Mouse (Mus musculus): ENCODE results near the gene Mrpl48. TPM values are rescaled to one million over a fixed set of nuclear protein-coding genes. Genes with fewer than 3 reads are reported as not detected.
A peak's percentile ranks its signal among the peaks of the same experiment; 100 is the strongest.

Mrpl48 gene
- polyA plus RNA-seq, 2 experiments: 42.0 to 79.6 TPM

GRCm38 (mm10) chr7:100624538-100624937 is 16.4 kb upstream of the Mrpl48 start:
- Histone ChIP-seq H3K36me3 (ENCODE audit: control insufficient read depth, insufficient read depth, low read length) (peaks cover 4% of the 10 kb centered on the region; the same call in 1 of the 2 replicates), H3K4me2 (replicated peaks; ENCODE audit: low read depth, low read length, severe bottlenecking) (no peak overlapping the region), H3K9me3 (ENCODE audit: control insufficient read depth, low read length) (no peaks in the 10 kb centered on the region), H3K27me3 (ENCODE audit: control insufficient read depth, insufficient read depth, low read length) (no peaks in the 10 kb centered on the region), H3K4me1 (ENCODE audit: control insufficient read depth, insufficient read depth, low read length) (no peaks in the 10 kb centered on the region), H3K9ac (ENCODE audit: low read depth, low read length, severe bottlenecking) (no peak overlapping the region), H3K27ac (replicated peaks; ENCODE audit: low read depth, low read length) (no peak overlapping the region), H3K4me3 (replicated peaks; ENCODE audit: low read length) (no peak overlapping the region)
- ATAC-seq (ENCODE audit: low FRiP score, low read depth) (no peak), DNase-seq (ENCODE audit: low spot score) (no peak)
- no peak for TF ChIP-seq POLR2A (IDR thresholded peaks at IDR 0.05; ENCODE audit: borderline replicate concordance, extremely low read depth, insufficient read depth, insufficient read length)
- WGBS: 75% methylated on average over 3 of the region's 3 CpGs

- no peak for ATAC-seq (ENCODE audit: low FRiP score, low read depth)
- Histone ChIP-seq H3K9me3 (ENCODE audit: control insufficient read depth, low read length) (no peaks in the 10 kb centered on the region), H3K9ac (ENCODE audit: low read depth, low read length, severe bottlenecking) (no peak overlapping the region), H3K4me3 (replicated peaks; ENCODE audit: low read length) (no peak overlapping the region), H3K36me3 (ENCODE audit: control insufficient read depth, insufficient read depth, low read length) (no peaks in the 10 kb centered on the region; the same call in 1 of the 2 replicates), H3K27ac (replicated peaks; ENCODE audit: low read depth, low read length) (no peak overlapping the region), H3K4me2 (replicated peaks; ENCODE audit: low read depth, low read length, severe bottlenecking) (no peak overlapping the region), H3K4me1 (ENCODE audit: control insufficient read depth, insufficient read depth, low read length) (no peaks in the 10 kb centered on the region), H3K27me3 (ENCODE audit: control insufficient read depth, insufficient read depth, low read length) (no peaks in the 10 kb centered on the region)
- DNase-seq (ENCODE audit: low spot score): no peak
- WGBS: 79% methylated on average over 2 of the region's 2 CpGs
- no peak for TF ChIP-seq POLR2A (IDR thresholded peaks at IDR 0.05; ENCODE audit: borderline replicate concordance, extremely low read depth, insufficient read depth, insufficient read length)
These were observed 14.2 kb upstream of the Mrpl48 start for GRCm38 (mm10) chr7:100622277-100622676.

DNA sequence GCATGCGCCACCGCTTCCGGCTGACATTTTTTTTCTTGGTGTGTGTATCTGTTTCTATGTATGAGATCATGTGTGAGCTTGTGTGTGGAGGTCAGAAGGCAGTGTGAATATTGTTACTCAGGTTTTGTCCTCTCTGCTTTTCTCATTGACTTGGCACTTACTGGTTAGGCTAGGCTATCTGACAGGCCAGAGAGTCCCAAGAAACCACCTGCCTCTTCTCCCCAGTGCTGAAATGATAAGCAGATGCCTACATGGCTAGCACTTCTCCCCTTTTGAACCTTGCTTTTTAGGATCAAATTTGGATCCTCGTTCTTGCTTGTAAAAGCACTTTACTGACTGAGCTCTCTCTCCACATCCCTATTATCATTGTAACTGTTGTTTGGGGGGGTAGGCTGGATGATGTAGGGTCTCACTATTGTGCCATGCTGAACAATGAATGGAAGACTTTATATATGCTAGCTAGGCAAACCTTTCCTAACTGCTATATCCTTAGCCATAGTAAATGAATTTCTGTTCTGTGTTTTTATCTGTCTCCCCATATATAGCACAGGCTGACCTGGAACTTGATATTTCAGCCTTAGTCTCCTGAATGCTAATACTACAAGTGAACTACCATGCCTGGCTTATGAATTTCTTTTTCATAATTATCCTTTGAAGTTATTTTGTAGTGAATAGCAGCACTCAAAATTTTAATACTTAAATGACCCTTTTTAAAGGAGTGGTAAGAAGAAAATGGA is 8.2 kb upstream of the Mrpl48 start:
- DNase-seq (ENCODE audit: low spot score) (no peak), ATAC-seq (ENCODE audit: low FRiP score, low read depth) (no peak)
- WGBS: 89% methylated on average over 4 of the region's 4 CpGs
- no peak overlapping the region for H3K4me3 ChIP-seq (replicated peaks; ENCODE audit: low read length)
- no peaks in the 10 kb centered on the region; the same call in 1 of the 2 replicates for H3K36me3 ChIP-seq (ENCODE audit: control insufficient read depth, insufficient read depth, low read length)
- H3K4me2 ChIP-seq (replicated peaks; ENCODE audit: low read depth, low read length, severe bottlenecking): no peak overlapping the region
- no peaks in the 10 kb centered on the region for H3K27me3 ChIP-seq (ENCODE audit: control insufficient read depth, insufficient read depth, low read length)
- H3K27ac ChIP-seq (replicated peaks; ENCODE audit: low read depth, low read length): no peak overlapping the region
- no peak for TF ChIP-seq POLR2A (IDR thresholded peaks at IDR 0.05; ENCODE audit: borderline replicate concordance, extremely low read depth, insufficient read depth, insufficient read length)
- H3K9me3 ChIP-seq (ENCODE audit: control insufficient read depth, low read length): no peaks in the 10 kb centered on the region
- H3K4me1 ChIP-seq (ENCODE audit: control insufficient read depth, insufficient read depth, low read length): no peaks in the 10 kb centered on the region
- H3K9ac ChIP-seq (ENCODE audit: low read depth, low read length, severe bottlenecking): no peak overlapping the region

DNA sequence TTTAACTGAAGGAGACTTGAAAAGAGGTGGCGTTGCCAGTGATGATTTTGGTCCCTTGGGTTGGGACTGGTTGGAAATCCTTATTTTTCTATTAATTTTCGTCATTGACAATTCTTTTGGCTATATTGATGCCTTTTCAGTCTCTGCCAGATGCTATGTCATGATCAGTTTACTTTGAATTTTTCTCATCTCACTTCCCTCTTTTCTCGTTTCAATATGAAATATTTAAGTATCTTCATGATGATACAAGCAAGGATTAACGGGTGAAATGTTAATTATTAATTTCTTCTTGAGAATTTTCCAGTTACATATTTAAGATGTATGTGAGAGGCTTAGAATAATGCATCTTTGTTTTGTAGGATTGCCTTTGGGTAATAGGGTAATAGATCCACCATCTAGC is 809 bp upstream of the Mrpl48 start:
- TF ChIP-seq POLR2A (IDR thresholded peaks at IDR 0.05; ENCODE audit: borderline replicate concordance, extremely low read depth, insufficient read depth, insufficient read length): no peak
- peaks cover 9% of the 10 kb centered on the region; the same call in 1 of the 2 replicates for H3K4me1 ChIP-seq (ENCODE audit: control insufficient read depth, insufficient read depth, low read length)
- H3K9me3 ChIP-seq (ENCODE audit: control insufficient read depth, low read length): no peaks in the 10 kb centered on the region
- H3K27me3 ChIP-seq (ENCODE audit: control insufficient read depth, insufficient read depth, low read length): no peaks in the 10 kb centered on the region
- ATAC-seq (ENCODE audit: low FRiP score, low read depth) (no peak), DNase-seq (ENCODE audit: low spot score) (no peak)
- peak overlapping the region; percentile 96 for H3K4me3 ChIP-seq (replicated peaks; ENCODE audit: low read length)
- no peak overlapping the region for H3K27ac ChIP-seq (replicated peaks; ENCODE audit: low read depth, low read length)
- peak overlapping the region; percentile 96 for H3K9ac ChIP-seq (ENCODE audit: low read depth, low read length, severe bottlenecking)
- 20% methylated on average over 4 of the region's 4 CpGs for WGBS
- peak overlapping the region; percentile 72 for H3K4me2 ChIP-seq (replicated peaks; ENCODE audit: low read depth, low read length, severe bottlenecking)
- no peaks in the 10 kb centered on the region for H3K36me3 ChIP-seq (ENCODE audit: control insufficient read depth, insufficient read depth, low read length)

GRCm38 (mm10) chr7:100607214-100608129 is 629 bp downstream of the Mrpl48 start, which contains the start of gene Rab6a:
Gene Rab6a, plus strand, starts transcription at chr7:100607410.
- H3K4me3 ChIP-seq (replicated peaks; ENCODE audit: low read length): peak within 1 kb of the TSS; percentile 96
- ATAC-seq (ENCODE audit: low FRiP score, low read depth): peak; percentile 96
- WGBS: 5% methylated on average over 53 of the region's 105 CpGs
- H3K36me3 ChIP-seq (ENCODE audit: control insufficient read depth, insufficient read depth, low read length): no peaks in the 10 kb centered on the region
- H3K27me3 ChIP-seq (ENCODE audit: control insufficient read depth, insufficient read depth, low read length): no peaks in the 10 kb centered on the region
- H3K27ac ChIP-seq (replicated peaks; ENCODE audit: low read depth, low read length): peak within 1 kb of the TSS; percentile 98
- H3K4me1 ChIP-seq (ENCODE audit: control insufficient read depth, insufficient read depth, low read length): peaks cover 9% of the 10 kb centered on the region; the same call in 1 of the 2 replicates
- peak within 1 kb of the TSS; percentile 72 for H3K4me2 ChIP-seq (replicated peaks; ENCODE audit: low read depth, low read length, severe bottlenecking)
- DNase-seq (ENCODE audit: low spot score): peak; percentile 99
- TF ChIP-seq POLR2A (IDR thresholded peaks at IDR 0.05; ENCODE audit: borderline replicate concordance, extremely low read depth, insufficient read depth, insufficient read length): peak; percentile 66; the same call in 1 of the 2 replicates
- peak within 1 kb of the TSS; percentile 96 for H3K9ac ChIP-seq (ENCODE audit: low read depth, low read length, severe bottlenecking)
- H3K9me3 ChIP-seq (ENCODE audit: control insufficient read depth, low read length): no peaks in the 10 kb centered on the region

Data from limb, embryonic 14.5 days (tissue).